9 mouse cellular contexts compared by ENCODE assay signal in genomic region chr2:27572261-27572793, GRCm38 (mm10). TPM values are rescaled to one million over a fixed set of nuclear protein-coding genes. Genes with fewer than 3 reads are reported as not detected.
DNase-seq lines count a peak whose midpoint lies in the region; ATAC-seq and TF ChIP-seq lines count a peak whose summit lies in the region.
"Had no signal": no experiment of that assay in that cellular context is flagged by ENCODE, and none has a peak within 500 bp of the region (broad histone marks: within the 10 kb centered on the region; RNA-seq: fewer than 3 reads in every experiment).

No protein-coding gene starts in this region.

- H3K9ac ChIP-seq in forebrain, embryonic 11.5 days (ENCODE audit: low read length): no peak overlapping the region
- no peak overlapping the region for H3K9ac ChIP-seq in intestine, embryonic 16.5 days (ENCODE audit: low read depth, low read length)
- H3K9ac ChIP-seq: liver, embryonic 15.5 days had no signal

- peaks cover 39% of the 10 kb centered on the region for H3K27me3 ChIP-seq in forebrain, embryonic 11.5 days (ENCODE audit: control insufficient read depth, insufficient read depth, low read length)
- no peaks in the 10 kb centered on the region for H3K27me3 ChIP-seq in intestine, embryonic 16.5 days (replicated peaks; ENCODE audit: control insufficient read depth, insufficient read depth, low read length)
- H3K27me3 ChIP-seq: liver, embryonic 15.5 days had no signal

- H3K27ac ChIP-seq in forebrain, embryonic 11.5 days (ENCODE audit: low read depth, low read length): 0 out of 2 replicates have a peak overlapping the region, but pooled peaks have one; percentile 25
- peak overlapping the region; percentile 47; the same call in 1 of the 2 replicates for H3K27ac ChIP-seq in intestine, embryonic 16.5 days (ENCODE audit: low read length)

- no peak overlapping the region for H3K4me3 ChIP-seq in forebrain, embryonic 11.5 days (ENCODE audit: low read depth, low read length)
- H3K4me3 ChIP-seq in intestine, embryonic 16.5 days (ENCODE audit: low read length): no peak overlapping the region
- H3K4me3 ChIP-seq: liver, embryonic 15.5 days had no signal

- ATAC-seq in forebrain, embryonic 11.5 days (replicated peaks; ENCODE audit: low FRiP score): peak; percentile 73
- peak; percentile 38 for ATAC-seq in intestine, embryonic 16.5 days

- DNase-seq in brain, embryonic 14.5 days (ENCODE audit: low read depth): peak; percentile 45
- DNase-seq in forebrain, embryonic 11.5 days (ENCODE audit: low spot score): peak; percentile 69
- DNase-seq in lung, postnatal 10 days: peak; percentile 81
- no peak for DNase-seq in gastrocnemius, postnatal 10 days
- no peak for DNase-seq in ovary, postnatal 14 days (ENCODE audit: low spot score)
- no peak for DNase-seq in retina, embryonic 14.5 days (ENCODE audit: low spot score)
- DNase-seq in cerebellum, postnatal 4 days (ENCODE audit: low spot score in 2 of 2): no peak

- peaks cover 11% of the 10 kb centered on the region for H3K4me1 ChIP-seq in forebrain, embryonic 11.5 days (replicated peaks; ENCODE audit: control insufficient read depth, insufficient read depth, low read length)
- H3K4me1 ChIP-seq in intestine, embryonic 16.5 days (ENCODE audit: control insufficient read depth, insufficient read depth, low read length): peaks cover 19% of the 10 kb centered on the region

- WGBS in forebrain, embryonic 11.5 days: 50% methylated on average over 8 of the region's 8 CpGs
- WGBS in intestine, embryonic 16.5 days: 36% methylated on average over 8 of the region's 8 CpGs

- no peaks in the 10 kb centered on the region for H3K36me3 ChIP-seq in forebrain, embryonic 11.5 days (ENCODE audit: control insufficient read depth, insufficient read depth, low read length)
- no peaks in the 10 kb centered on the region for H3K36me3 ChIP-seq in intestine, embryonic 16.5 days (ENCODE audit: control insufficient read depth, insufficient read depth, low read length)
- H3K36me3 ChIP-seq: liver, embryonic 15.5 days had no signal

- H3K9me3 ChIP-seq in forebrain, embryonic 11.5 days (ENCODE audit: control insufficient read depth, low read length): no peaks in the 10 kb centered on the region
- H3K9me3 ChIP-seq in intestine, embryonic 16.5 days (ENCODE audit: control insufficient read depth, low read length): no peaks in the 10 kb centered on the region
- H3K9me3 ChIP-seq: liver, embryonic 15.5 days had no signal

- TF ChIP-seq CTCF in brain, embryonic 14.5 days (IDR thresholded peaks at IDR 0.05; ENCODE audit: borderline replicate concordance, extremely low read depth, insufficient read depth, insufficient read length): no peak

- no peak for TF ChIP-seq POLR2A in brain, embryonic 14.5 days (IDR thresholded peaks at IDR 0.05; ENCODE audit: borderline replicate concordance, extremely low read depth, insufficient read depth, insufficient read length, poor library complexity, severe bottlenecking)

- H3K4me2 ChIP-seq in forebrain, embryonic 11.5 days (ENCODE audit: low read depth, low read length, severe bottlenecking): no peak overlapping the region
- H3K4me2 ChIP-seq in intestine, embryonic 16.5 days (ENCODE audit: low read depth, low read length): no peak overlapping the region
- H3K4me2 ChIP-seq: liver, embryonic 15.5 days had no signal

RNA-seq across cellular contexts. Expression of gene Wdr5, which starts 57.4 kb away (rescaled TPM):
- 51.3 and 62.9 TPM in 2 replicates for polyA plus RNA-seq in brain, embryonic 14.5 days (2012; rRNA removed)
- 74.5 and 84.0 TPM in 2 replicates for polyA plus RNA-seq in forebrain, embryonic 11.5 days (2014; fragmentation: Nextera tagmentation; extraction: Ambion mirVana)
- polyA plus RNA-seq in intestine, embryonic 16.5 days (2015; fragmentation: Nextera tagmentation; extraction: Ambion mirVana): 40.0 and 44.8 TPM in 2 replicates
- 10 to 100 TPM; 27.4 to 27.8 TPM for total RNA-seq in gastrocnemius, postnatal 10 days (2021)

Comparison
In these comparisons a context has a peak if more than half of its experiments do, and no peak if none do; other contexts are left out.
1. DNase-seq: peak in brain, embryonic 14.5 days (single experiment), forebrain, embryonic 11.5 days (single experiment) and lung, postnatal 10 days (single experiment); none in gastrocnemius, postnatal 10 days (single experiment), ovary, postnatal 14 days (single experiment), retina, embryonic 14.5 days (single experiment) and cerebellum, postnatal 4 days (0 of 2).